Mouse (Mus musculus): ENCODE results near the gene Ctnnd2. TPM values are rescaled to one million over a fixed set of nuclear protein-coding genes. Genes with fewer than 3 reads are reported as not detected.

Ctnnd2 gene
- polyA plus RNA-seq, 1 experiment from 2014 or later: 61.2 TPM

DNA sequence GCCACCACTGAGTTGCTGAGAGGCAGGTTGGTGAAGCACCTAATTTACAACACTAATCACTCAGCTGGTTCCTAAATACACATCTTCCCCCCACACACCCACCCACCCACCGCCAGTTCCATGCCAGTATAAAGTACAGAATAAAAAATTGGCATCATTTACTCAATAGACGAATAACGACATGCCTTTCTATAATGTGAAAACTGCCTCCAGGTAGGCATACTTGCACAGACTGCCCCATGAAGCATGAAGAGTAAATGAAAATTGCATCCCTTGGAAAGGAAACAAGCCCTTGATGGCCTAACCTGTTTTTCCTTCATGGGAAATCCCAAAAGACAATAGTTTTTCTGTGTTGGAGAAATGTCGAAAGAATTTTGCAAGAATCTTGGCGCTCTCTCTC is 212.0 kb downstream of the Ctnnd2 start:
- Histone ChIP-seq H3K36me3 (ENCODE audit: control insufficient read depth, insufficient read depth, low read length) (no peaks in the 10 kb centered on the region), H3K4me3 (replicated peaks; ENCODE audit: low read depth, low read length) (no peak overlapping the region), H3K27ac (replicated peaks; ENCODE audit: low read depth, low read length) (no peak overlapping the region), H3K9me3 (ENCODE audit: control insufficient read depth, low read length) (no peaks in the 10 kb centered on the region), H3K4me1 (ENCODE audit: control insufficient read depth, insufficient read depth, low read length) (peaks cover 10% of the 10 kb centered on the region; the same call in 1 of the 2 replicates), H3K9ac (replicated peaks; ENCODE audit: low read length) (no peak overlapping the region), H3K27me3 (ENCODE audit: control insufficient read depth, insufficient read depth, low read length) (no peaks in the 10 kb centered on the region), H3K4me2 (ENCODE audit: low read length) (no peak overlapping the region)
- ATAC-seq (ENCODE audit: low FRiP score, low TSS enrichment): no peak
- DNase-seq: no peak
- 83% methylated on average over 5 of the region's 5 CpGs for WGBS

DNA sequence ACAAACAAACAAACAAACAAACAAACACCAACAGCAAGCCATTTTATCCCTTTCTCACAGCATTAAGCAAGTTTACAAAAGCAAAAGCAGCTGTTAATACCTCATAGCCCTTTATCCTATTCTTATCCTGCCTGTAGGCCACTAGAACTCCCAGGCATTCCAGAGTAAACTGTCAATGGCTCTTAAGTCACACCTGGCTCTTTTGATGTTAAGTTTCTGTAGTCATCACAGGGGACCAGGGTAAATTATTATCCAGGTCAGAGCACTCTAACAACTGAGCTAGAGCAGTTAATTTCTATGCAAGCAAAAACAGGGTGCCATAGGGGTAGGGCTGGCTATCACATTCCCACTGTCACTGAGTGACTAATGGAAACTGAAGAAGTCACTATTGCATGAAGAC is 214.1 kb downstream of the Ctnnd2 start:
- H3K9me3 ChIP-seq (ENCODE audit: control insufficient read depth, low read length): no peaks in the 10 kb centered on the region
- H3K4me3 ChIP-seq (replicated peaks; ENCODE audit: low read depth, low read length): no peak overlapping the region
- H3K4me2 ChIP-seq (ENCODE audit: low read length): no peak overlapping the region
- no peak overlapping the region for H3K9ac ChIP-seq (replicated peaks; ENCODE audit: low read length)
- no peaks in the 10 kb centered on the region for H3K27me3 ChIP-seq (ENCODE audit: control insufficient read depth, insufficient read depth, low read length)
- no peak for ATAC-seq (ENCODE audit: low FRiP score, low TSS enrichment)
- no peaks in the 10 kb centered on the region for H3K36me3 ChIP-seq (ENCODE audit: control insufficient read depth, insufficient read depth, low read length)
- DNase-seq: no peak
- H3K4me1 ChIP-seq (ENCODE audit: control insufficient read depth, insufficient read depth, low read length): peaks cover 10% of the 10 kb centered on the region; the same call in 1 of the 2 replicates
- no peak overlapping the region for H3K27ac ChIP-seq (replicated peaks; ENCODE audit: low read depth, low read length)

DNA sequence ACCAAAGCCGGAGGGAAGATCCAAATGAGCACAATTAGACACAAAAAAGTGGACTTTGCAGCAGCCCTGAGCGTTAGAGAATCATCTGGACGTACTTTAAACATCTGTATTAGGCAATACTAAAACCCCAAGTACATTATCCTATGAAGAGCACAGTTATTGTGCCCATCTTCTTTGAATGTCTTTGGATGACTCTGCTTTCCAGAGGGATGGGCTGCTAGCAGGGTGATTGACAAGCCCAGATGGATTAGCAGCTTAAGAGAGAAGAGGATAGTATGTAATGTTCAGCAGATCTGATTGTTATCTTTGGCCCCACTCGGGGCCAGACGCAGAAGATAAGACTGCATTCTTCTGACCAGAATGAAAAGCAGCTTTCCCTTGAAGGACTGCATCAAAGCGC is 214.9 kb downstream of the Ctnnd2 start:
- no peak for ATAC-seq (ENCODE audit: low FRiP score, low TSS enrichment)
- H3K9ac ChIP-seq (replicated peaks; ENCODE audit: low read length): no peak overlapping the region
- 29% methylated on average over 6 of the region's 6 CpGs for WGBS
- no peaks in the 10 kb centered on the region for H3K27me3 ChIP-seq (ENCODE audit: control insufficient read depth, insufficient read depth, low read length)
- no peak overlapping the region for H3K27ac ChIP-seq (replicated peaks; ENCODE audit: low read depth, low read length)
- no peak overlapping the region for H3K4me2 ChIP-seq (ENCODE audit: low read length)
- peaks cover 10% of the 10 kb centered on the region; the same call in 1 of the 2 replicates for H3K4me1 ChIP-seq (ENCODE audit: control insufficient read depth, insufficient read depth, low read length)
- no peaks in the 10 kb centered on the region for H3K36me3 ChIP-seq (ENCODE audit: control insufficient read depth, insufficient read depth, low read length)
- DNase-seq: no peak
- no peak overlapping the region for H3K4me3 ChIP-seq (replicated peaks; ENCODE audit: low read depth, low read length)
- H3K9me3 ChIP-seq (ENCODE audit: control insufficient read depth, low read length): no peaks in the 10 kb centered on the region

DNA sequence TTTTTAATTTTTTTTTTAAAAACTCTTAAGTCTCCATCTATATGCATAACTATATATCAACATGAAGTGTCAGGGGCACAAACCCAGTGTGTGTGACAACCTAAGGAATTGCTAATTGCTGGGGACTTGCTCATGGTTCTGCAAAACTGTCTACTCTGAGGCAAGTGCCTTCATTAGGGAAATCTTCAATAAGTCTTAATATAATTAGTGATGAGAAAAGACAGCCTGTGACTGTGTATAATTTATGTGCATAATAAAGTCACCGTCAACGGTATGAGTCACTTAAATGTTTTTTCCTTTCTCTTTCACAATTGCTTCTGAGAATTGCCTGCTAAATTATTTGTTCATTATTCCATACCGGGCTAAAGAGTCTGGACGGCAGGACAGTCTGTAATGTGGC is 228.7 kb downstream of the Ctnnd2 start:
- Histone ChIP-seq H3K9ac (replicated peaks; ENCODE audit: low read length) (no peak overlapping the region), H3K9me3 (ENCODE audit: control insufficient read depth, low read length) (no peaks in the 10 kb centered on the region), H3K36me3 (ENCODE audit: control insufficient read depth, insufficient read depth, low read length) (no peaks in the 10 kb centered on the region), H3K27me3 (ENCODE audit: control insufficient read depth, insufficient read depth, low read length) (no peaks in the 10 kb centered on the region), H3K4me2 (ENCODE audit: low read length) (no peak overlapping the region), H3K27ac (replicated peaks; ENCODE audit: low read depth, low read length) (no peak overlapping the region), H3K4me1 (ENCODE audit: control insufficient read depth, insufficient read depth, low read length) (no peaks in the 10 kb centered on the region), H3K4me3 (replicated peaks; ENCODE audit: low read depth, low read length) (no peak overlapping the region)
- WGBS: 49% methylated on average over 4 of the region's 4 CpGs
- DNase-seq: no peak
- peak; percentile 31; the same call in 1 of the 2 replicates for ATAC-seq (ENCODE audit: low FRiP score, low TSS enrichment)

DNA sequence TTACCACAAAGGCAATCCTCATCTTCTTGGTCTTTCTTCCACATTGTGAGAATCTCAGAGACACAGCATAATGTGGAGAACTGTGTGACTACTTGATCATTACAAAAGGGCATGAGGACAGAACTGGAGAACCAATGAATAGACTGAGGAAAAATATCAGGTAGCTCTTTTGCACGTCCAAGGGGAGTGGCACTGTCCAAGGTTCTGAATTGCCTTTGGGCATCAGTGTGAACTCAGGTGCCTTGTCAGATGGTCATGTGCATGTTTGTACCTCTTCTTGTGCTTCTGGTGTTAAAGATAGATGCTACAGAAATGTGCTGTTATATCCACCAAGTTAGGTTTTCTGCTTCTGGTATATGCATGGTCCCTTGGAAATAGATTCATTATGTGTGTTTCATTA is 233.9 kb downstream of the Ctnnd2 start:
- Histone ChIP-seq H3K9ac (replicated peaks; ENCODE audit: low read length) (no peak overlapping the region), H3K36me3 (ENCODE audit: control insufficient read depth, insufficient read depth, low read length) (no peaks in the 10 kb centered on the region), H3K27ac (replicated peaks; ENCODE audit: low read depth, low read length) (no peak overlapping the region), H3K9me3 (ENCODE audit: control insufficient read depth, low read length) (no peaks in the 10 kb centered on the region), H3K4me3 (replicated peaks; ENCODE audit: low read depth, low read length) (no peak overlapping the region), H3K4me2 (ENCODE audit: low read length) (no peak overlapping the region), H3K27me3 (ENCODE audit: control insufficient read depth, insufficient read depth, low read length) (no peaks in the 10 kb centered on the region), H3K4me1 (ENCODE audit: control insufficient read depth, insufficient read depth, low read length) (no peaks in the 10 kb centered on the region)
- ATAC-seq (ENCODE audit: low FRiP score, low TSS enrichment): no peak
- DNase-seq: no peak
- WGBS: 12% methylated on average over 1 of the region's 1 CpGs

DNA sequence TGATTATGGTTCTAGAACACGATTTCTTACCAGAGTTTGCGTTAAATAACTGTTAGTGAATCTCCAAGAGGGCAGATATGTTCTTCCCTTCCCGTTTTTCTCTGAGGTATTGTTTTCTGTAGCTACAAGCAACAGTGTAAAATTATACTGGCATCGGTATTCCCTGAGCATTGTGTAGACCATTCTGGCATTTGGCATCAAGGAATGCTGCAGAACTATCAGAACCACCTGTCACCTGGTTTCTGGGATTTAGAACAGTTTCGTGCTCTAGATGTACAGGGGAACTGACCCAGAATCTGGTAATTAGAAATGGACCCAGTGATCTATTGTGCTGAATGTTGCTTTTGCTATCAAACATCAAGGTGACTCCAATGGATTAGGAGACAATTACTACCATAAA is 250.8 kb downstream of the Ctnnd2 start:
- no peak overlapping the region for H3K9ac ChIP-seq (replicated peaks; ENCODE audit: low read length)
- no peaks in the 10 kb centered on the region for H3K27me3 ChIP-seq (ENCODE audit: control insufficient read depth, insufficient read depth, low read length)
- no peaks in the 10 kb centered on the region for H3K36me3 ChIP-seq (ENCODE audit: control insufficient read depth, insufficient read depth, low read length)
- no peak overlapping the region for H3K4me2 ChIP-seq (ENCODE audit: low read length)
- no peak for ATAC-seq (ENCODE audit: low FRiP score, low TSS enrichment)
- no peaks in the 10 kb centered on the region for H3K4me1 ChIP-seq (ENCODE audit: control insufficient read depth, insufficient read depth, low read length)
- DNase-seq: no peak
- no peak overlapping the region for H3K4me3 ChIP-seq (replicated peaks; ENCODE audit: low read depth, low read length)
- 88% methylated on average over 5 of the region's 5 CpGs for WGBS
- H3K27ac ChIP-seq (replicated peaks; ENCODE audit: low read depth, low read length): no peak overlapping the region
- H3K9me3 ChIP-seq (ENCODE audit: control insufficient read depth, low read length): no peaks in the 10 kb centered on the region

DNA sequence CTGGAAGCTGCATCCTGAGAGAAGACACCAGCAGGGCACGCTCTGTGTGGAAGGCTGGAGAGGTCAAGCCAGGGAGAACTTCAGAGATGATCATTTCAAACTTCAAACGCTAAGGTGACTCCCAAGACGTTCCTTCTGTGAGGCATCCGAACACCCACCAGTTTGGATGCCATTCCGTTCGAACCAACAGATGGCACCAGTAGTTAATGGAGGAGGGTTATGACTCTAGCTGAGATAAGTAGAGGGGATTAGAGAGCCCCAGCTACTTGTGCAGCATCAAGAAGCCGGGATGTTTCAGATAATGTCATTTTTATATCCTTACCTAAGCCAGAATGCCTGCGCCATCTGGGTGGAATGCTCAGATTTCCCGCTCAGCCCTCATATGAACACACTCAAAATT is 251.9 kb downstream of the Ctnnd2 start:
- WGBS: 59% methylated on average over 9 of the region's 9 CpGs
- DNase-seq (peak; percentile 68), ATAC-seq (ENCODE audit: low FRiP score, low TSS enrichment) (peak; percentile 20; the same call in 1 of the 2 replicates)
- Histone ChIP-seq H3K9ac (replicated peaks; ENCODE audit: low read length) (no peak overlapping the region), H3K36me3 (ENCODE audit: control insufficient read depth, insufficient read depth, low read length) (no peaks in the 10 kb centered on the region), H3K27me3 (ENCODE audit: control insufficient read depth, insufficient read depth, low read length) (no peaks in the 10 kb centered on the region), H3K9me3 (ENCODE audit: control insufficient read depth, low read length) (no peaks in the 10 kb centered on the region), H3K4me3 (replicated peaks; ENCODE audit: low read depth, low read length) (no peak overlapping the region), H3K4me2 (ENCODE audit: low read length) (no peak overlapping the region), H3K4me1 (ENCODE audit: control insufficient read depth, insufficient read depth, low read length) (no peaks in the 10 kb centered on the region), H3K27ac (replicated peaks; ENCODE audit: low read depth, low read length) (no peak overlapping the region)

DNA sequence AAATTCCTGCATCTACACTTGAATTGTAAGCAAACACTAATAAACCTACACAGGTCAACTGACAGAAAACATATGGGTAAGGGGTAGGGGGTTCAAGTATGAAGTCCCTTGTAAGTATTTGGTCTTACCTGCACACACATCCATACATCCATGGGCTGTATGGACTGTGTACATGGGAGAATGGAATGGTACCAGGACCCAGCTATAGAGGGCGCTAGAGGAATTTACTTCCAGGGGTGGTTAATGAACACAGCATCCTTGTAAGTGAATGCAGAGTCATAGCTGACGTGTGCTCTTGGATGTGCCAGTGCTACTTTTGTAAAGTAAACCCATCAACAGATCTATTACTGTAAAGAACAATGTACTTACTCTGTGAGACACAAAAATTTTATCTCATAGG is 254.9 kb downstream of the Ctnnd2 start:
- no peaks in the 10 kb centered on the region for H3K4me1 ChIP-seq (ENCODE audit: control insufficient read depth, insufficient read depth, low read length)

DNA sequence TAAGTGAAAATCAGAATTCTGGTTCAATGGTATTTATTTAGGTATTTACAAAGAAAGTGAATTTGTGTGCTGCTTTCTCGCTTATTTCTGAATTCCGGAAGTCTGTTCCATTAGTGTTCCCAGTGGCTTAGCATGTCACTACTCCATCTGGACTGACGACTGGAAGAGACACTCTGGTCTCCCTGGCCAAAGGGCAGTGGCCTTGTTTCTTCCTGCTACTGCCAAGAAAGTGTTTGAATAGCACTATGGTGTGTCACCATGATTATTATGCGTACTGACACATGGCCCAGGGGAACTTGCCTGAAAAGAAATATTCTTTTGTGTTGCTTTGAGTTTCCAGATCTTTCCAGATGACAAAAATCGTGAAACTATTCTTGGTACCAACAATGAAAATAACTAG is 266.7 kb downstream of the Ctnnd2 start:
- ATAC-seq (ENCODE audit: low FRiP score, low TSS enrichment): no peak
- H3K4me1 ChIP-seq (ENCODE audit: control insufficient read depth, insufficient read depth, low read length): no peaks in the 10 kb centered on the region

More for the DNA sequence above, 254.9 kb downstream of the Ctnnd2 start:
- DNase-seq: peak; percentile 61
- Histone ChIP-seq H3K36me3 (ENCODE audit: control insufficient read depth, insufficient read depth, low read length) (no peaks in the 10 kb centered on the region), H3K4me3 (replicated peaks; ENCODE audit: low read depth, low read length) (no peak overlapping the region), H3K27ac (replicated peaks; ENCODE audit: low read depth, low read length) (no peak overlapping the region), H3K4me2 (ENCODE audit: low read length) (no peak overlapping the region), H3K9ac (replicated peaks; ENCODE audit: low read length) (no peak overlapping the region), H3K27me3 (ENCODE audit: control insufficient read depth, insufficient read depth, low read length) (no peaks in the 10 kb centered on the region), H3K9me3 (ENCODE audit: control insufficient read depth, low read length) (no peaks in the 10 kb centered on the region)
- no peak for ATAC-seq (ENCODE audit: low FRiP score, low TSS enrichment)
- 10% methylated on average over 2 of the region's 2 CpGs for WGBS

More for the DNA sequence above, 266.7 kb downstream of the Ctnnd2 start:
- Histone ChIP-seq H3K36me3 (ENCODE audit: control insufficient read depth, insufficient read depth, low read length) (no peaks in the 10 kb centered on the region), H3K9ac (replicated peaks; ENCODE audit: low read length) (no peak overlapping the region), H3K9me3 (ENCODE audit: control insufficient read depth, low read length) (no peaks in the 10 kb centered on the region), H3K27ac (replicated peaks; ENCODE audit: low read depth, low read length) (no peak overlapping the region), H3K4me2 (ENCODE audit: low read length) (no peak overlapping the region), H3K4me3 (replicated peaks; ENCODE audit: low read depth, low read length) (no peak overlapping the region), H3K27me3 (ENCODE audit: control insufficient read depth, insufficient read depth, low read length) (no peaks in the 10 kb centered on the region)
- WGBS: 61% methylated on average over 5 of the region's 5 CpGs
- DNase-seq: no peak
